Comparison of ENCODE assay signal across 19 mouse cellular contexts in the genomic region with DNA sequence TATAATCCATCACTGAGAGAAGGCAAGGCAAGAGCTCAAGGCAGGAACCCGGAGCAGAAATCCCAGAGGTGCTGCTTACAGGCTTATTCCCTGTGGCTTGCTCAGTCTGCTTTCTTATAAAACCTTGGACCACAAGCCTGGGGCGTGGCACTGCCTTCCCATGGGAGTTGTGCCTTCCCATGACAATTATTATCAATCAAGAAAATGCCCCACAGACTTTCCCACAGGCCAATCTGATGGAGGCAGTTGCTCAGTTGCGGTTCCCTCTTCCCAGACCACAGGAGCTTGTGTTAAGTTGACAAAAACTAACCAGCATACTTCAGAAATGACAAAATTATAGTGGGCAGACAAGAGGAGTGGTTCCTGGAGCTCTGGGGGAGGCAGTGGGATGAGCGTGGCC. TPM values are rescaled to one million over a fixed set of nuclear protein-coding genes. Genes with fewer than 3 reads are reported as not detected.
DNase-seq lines count a peak whose midpoint lies in the region; ATAC-seq and TF ChIP-seq lines count a peak whose summit lies in the region.
"Had no signal": no experiment of that assay in that cellular context is flagged by ENCODE, and none has a peak within 500 bp of the region (broad histone marks: within the 10 kb centered on the region; RNA-seq: fewer than 3 reads in every experiment).

No protein-coding gene starts in this region.

- no peak for DNase-seq in hindbrain, postnatal 0 days (ENCODE audit: low spot score)
- no peak for DNase-seq in neural tube, embryonic 10.5 days (ENCODE audit: extremely low spot score, low spot score)
- no peak for DNase-seq in kidney, postnatal 25 days
- DNase-seq: adrenal gland, postnatal 14 days; B cell, adult 2 months; cerebellum, adult 8-10 months; gastrocnemius, postnatal 36 days; heart, postnatal 4 days had no signal

- no peak overlapping the region for H3K9ac ChIP-seq in hindbrain, embryonic 12.5 days
- no peak overlapping the region for H3K9ac ChIP-seq in hindbrain, postnatal 0 days (replicated peaks; ENCODE audit: low read length)
- H3K9ac ChIP-seq in neural tube, embryonic 13.5 days: no peak overlapping the region
- H3K9ac ChIP-seq in liver, embryonic 12.5 days: no peak overlapping the region
- no peak overlapping the region for H3K9ac ChIP-seq in neural tube, embryonic 15.5 days (replicated peaks)
- H3K9ac ChIP-seq: forebrain, embryonic 12.5 days; intestine, embryonic 15.5 days; kidney, embryonic 15.5 days; neural tube, embryonic 12.5 days had no signal

- peaks cover 25% of the 10 kb centered on the region; the same call in 1 of the 2 replicates for H3K4me1 ChIP-seq in hindbrain, embryonic 12.5 days
- no peaks in the 10 kb centered on the region for H3K4me1 ChIP-seq in hindbrain, postnatal 0 days (ENCODE audit: insufficient read depth, low read length)
- peaks cover 53% of the 10 kb centered on the region for H3K4me1 ChIP-seq in neural tube, embryonic 13.5 days (replicated peaks)
- H3K4me1 ChIP-seq in liver, embryonic 12.5 days: peaks cover 57% of the 10 kb centered on the region
- H3K4me1 ChIP-seq in neural tube, embryonic 15.5 days: peaks cover 35% of the 10 kb centered on the region

- peak overlapping the region; percentile 30; the same call in 1 of the 2 replicates for H3K27ac ChIP-seq in hindbrain, embryonic 12.5 days
- no peak overlapping the region for H3K27ac ChIP-seq in hindbrain, postnatal 0 days
- peak overlapping the region; percentile 33 for H3K27ac ChIP-seq in neural tube, embryonic 13.5 days (replicated peaks)
- H3K27ac ChIP-seq in liver, embryonic 12.5 days: peak overlapping the region; percentile 68
- H3K27ac ChIP-seq in neural tube, embryonic 15.5 days (replicated peaks): 0 out of 2 replicates have a peak overlapping the region, but pooled peaks have one; percentile 0
- H3K27ac ChIP-seq: forebrain, embryonic 12.5 days; heart, embryonic 10.5 days; intestine, embryonic 15.5 days; neural tube, embryonic 12.5 days had no signal

- WGBS in hindbrain, embryonic 12.5 days: 78% methylated on average over 4 of the region's 4 CpGs
- 77% methylated on average over 4 of the region's 4 CpGs for WGBS in hindbrain, postnatal 0 days
- 78% methylated on average over 4 of the region's 4 CpGs for WGBS in neural tube, embryonic 13.5 days
- 39% methylated on average over 4 of the region's 4 CpGs for WGBS in liver, embryonic 12.5 days (ENCODE audit: insufficient replicate concordance)
- 74% methylated on average over 4 of the region's 4 CpGs for WGBS in neural tube, embryonic 15.5 days

- H3K4me3 ChIP-seq in hindbrain, embryonic 12.5 days: no peak overlapping the region
- no peak overlapping the region for H3K4me3 ChIP-seq in hindbrain, postnatal 0 days (ENCODE audit: low read length)
- no peak overlapping the region for H3K4me3 ChIP-seq in neural tube, embryonic 13.5 days
- no peak overlapping the region for H3K4me3 ChIP-seq in liver, embryonic 12.5 days
- no peak overlapping the region for H3K4me3 ChIP-seq in neural tube, embryonic 15.5 days (replicated peaks)
- H3K4me3 ChIP-seq: forebrain, embryonic 12.5 days; heart, embryonic 10.5 days; intestine, embryonic 15.5 days; kidney, embryonic 15.5 days; neural tube, embryonic 12.5 days had no signal

- H3K4me2 ChIP-seq in hindbrain, embryonic 12.5 days (replicated peaks): no peak overlapping the region
- H3K4me2 ChIP-seq in hindbrain, postnatal 0 days (ENCODE audit: low read depth, low read length): no peak overlapping the region
- H3K4me2 ChIP-seq in neural tube, embryonic 13.5 days: no peak overlapping the region
- H3K4me2 ChIP-seq in liver, embryonic 12.5 days: no peak overlapping the region
- H3K4me2 ChIP-seq in neural tube, embryonic 15.5 days: no peak overlapping the region
- H3K4me2 ChIP-seq: forebrain, embryonic 12.5 days; intestine, embryonic 15.5 days; kidney, embryonic 15.5 days; neural tube, embryonic 12.5 days had no signal

- ATAC-seq in hindbrain, embryonic 12.5 days (ENCODE audit: low FRiP score): no peak
- ATAC-seq in hindbrain, postnatal 0 days: no peak
- no peak for ATAC-seq in neural tube, embryonic 13.5 days (ENCODE audit: low read depth)
- no peak; the same call in 1 of the 2 replicates for ATAC-seq in liver, embryonic 12.5 days
- ATAC-seq in neural tube, embryonic 15.5 days (ENCODE audit: low FRiP score): no peak
- ATAC-seq: activated CD4-positive, CD25-positive, alpha-beta regulatory T cell, adult 4 months; intestine, embryonic 15.5 days; Patski had no signal

- peaks cover 29% of the 10 kb centered on the region for H3K36me3 ChIP-seq in hindbrain, embryonic 12.5 days
- H3K36me3 ChIP-seq in hindbrain, postnatal 0 days (ENCODE audit: insufficient read depth, low read length): peaks cover 11% of the 10 kb centered on the region
- peaks cover 32% of the 10 kb centered on the region for H3K36me3 ChIP-seq in neural tube, embryonic 13.5 days
- H3K36me3 ChIP-seq in liver, embryonic 12.5 days: peaks cover 17% of the 10 kb centered on the region
- H3K36me3 ChIP-seq in neural tube, embryonic 15.5 days: peaks cover 20% of the 10 kb centered on the region
- H3K36me3 ChIP-seq: intestine, embryonic 15.5 days had no signal

- no peaks in the 10 kb centered on the region for H3K27me3 ChIP-seq in hindbrain, embryonic 12.5 days
- no peaks in the 10 kb centered on the region for H3K27me3 ChIP-seq in hindbrain, postnatal 0 days (ENCODE audit: insufficient read depth, low read length)
- no peaks in the 10 kb centered on the region for H3K27me3 ChIP-seq in neural tube, embryonic 13.5 days
- no peaks in the 10 kb centered on the region for H3K27me3 ChIP-seq in liver, embryonic 12.5 days (replicated peaks)
- H3K27me3 ChIP-seq in neural tube, embryonic 15.5 days (replicated peaks): no peaks in the 10 kb centered on the region
- H3K27me3 ChIP-seq: forebrain, embryonic 12.5 days; intestine, embryonic 15.5 days; kidney, embryonic 15.5 days; neural tube, embryonic 12.5 days; Patski had no signal

- no peak for TF ChIP-seq CTCF in hindbrain, postnatal 0 days (IDR thresholded peaks at IDR 0.05; ENCODE audit: low read depth)

- H3K9me3 ChIP-seq in hindbrain, embryonic 12.5 days (replicated peaks): no peaks in the 10 kb centered on the region
- no peaks in the 10 kb centered on the region for H3K9me3 ChIP-seq in hindbrain, postnatal 0 days (ENCODE audit: low read length)
- H3K9me3 ChIP-seq in neural tube, embryonic 13.5 days: no peaks in the 10 kb centered on the region
- H3K9me3 ChIP-seq in liver, embryonic 12.5 days (replicated peaks): no peaks in the 10 kb centered on the region
- no peaks in the 10 kb centered on the region for H3K9me3 ChIP-seq in neural tube, embryonic 15.5 days (replicated peaks)
- H3K9me3 ChIP-seq: heart, embryonic 10.5 days; intestine, embryonic 15.5 days; kidney, embryonic 15.5 days; neural tube, embryonic 12.5 days had no signal

RNA-seq across cellular contexts. Expression of gene Mvb12b, which starts 19.4 kb away (rescaled TPM):
- polyA plus RNA-seq in hindbrain, embryonic 12.5 days (2016; fragmentation: Nextera tagmentation; extraction: Ambion mirVana): 58.9 and 61.5 TPM in 2 replicates
- total RNA-seq in hindbrain, postnatal 0 days (2014; rRNA removed): 134 and 142 TPM in 2 replicates
- polyA plus RNA-seq in hindbrain, postnatal 0 days (2015; fragmentation: Nextera tagmentation; extraction: Ambion mirVana): 55.4 and 64.1 TPM in 2 replicates
- 60.5 and 67.6 TPM in 2 replicates for polyA plus RNA-seq in neural tube, embryonic 13.5 days (2015; fragmentation: Nextera tagmentation; extraction: Ambion mirVana)
- polyA plus RNA-seq in liver, embryonic 12.5 days (2016; fragmentation: Nextera tagmentation; extraction: Ambion mirVana): 21.3 and 21.6 TPM in 2 replicates
- 49.5 and 52.2 TPM in 2 replicates for polyA plus RNA-seq in neural tube, embryonic 15.5 days (2015; fragmentation: Nextera tagmentation; extraction: Ambion mirVana)
